Mouse (Mus musculus): ENCODE measurements around the gene Slc38a6. TPM values are rescaled to one million over a fixed set of nuclear protein-coding genes. Genes with fewer than 3 reads are reported as not detected.

Slc38a6 gene
- total and polyA plus RNA-seq, 2 experiments from 2014 or later: 9.2 to 20.2 TPM

DNA sequence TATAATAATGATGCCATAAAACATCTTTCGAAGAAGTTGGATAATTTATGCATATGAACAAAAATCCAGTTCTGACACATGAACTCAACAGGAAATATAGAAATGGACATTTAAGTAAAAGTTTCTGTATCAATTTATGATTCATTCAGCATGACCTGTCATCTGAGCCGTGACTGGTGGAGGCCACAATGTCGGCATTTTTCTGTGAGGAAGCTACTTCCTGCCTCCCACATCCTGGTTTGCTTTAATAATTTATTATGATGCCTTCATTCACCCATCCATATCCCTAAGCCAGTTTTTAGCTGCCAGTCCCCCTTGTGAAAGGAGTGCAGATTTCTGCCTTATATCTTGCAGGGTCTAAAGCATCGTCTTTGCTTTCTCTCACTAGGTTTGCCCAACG, 91.4 kb downstream of the Slc38a6 start:
- 94% methylated on average over 5 of the region's 5 CpGs for WGBS
- H3K9ac ChIP-seq: no peak overlapping the region
- no peaks in the 10 kb centered on the region for H3K36me3 ChIP-seq (ENCODE audit: insufficient read depth)
- no peak overlapping the region for H3K27ac ChIP-seq (ENCODE audit: low read depth, low read length)
- no peaks in the 10 kb centered on the region for H3K4me1 ChIP-seq (ENCODE audit: insufficient read depth)
- H3K27me3 ChIP-seq (ENCODE audit: insufficient read depth, low read length): no peaks in the 10 kb centered on the region
- ATAC-seq (no peak), DNase-seq (no peak)
- no peak overlapping the region for H3K4me3 ChIP-seq (ENCODE audit: low read depth, low read length)
- no peak overlapping the region for H3K4me2 ChIP-seq (ENCODE audit: low read depth)
- no peaks in the 10 kb centered on the region for H3K9me3 ChIP-seq (ENCODE audit: low read length)
- no peak for TF ChIP-seq CTCF (IDR thresholded peaks at IDR 0.05; ENCODE audit: low read depth)

DNA sequence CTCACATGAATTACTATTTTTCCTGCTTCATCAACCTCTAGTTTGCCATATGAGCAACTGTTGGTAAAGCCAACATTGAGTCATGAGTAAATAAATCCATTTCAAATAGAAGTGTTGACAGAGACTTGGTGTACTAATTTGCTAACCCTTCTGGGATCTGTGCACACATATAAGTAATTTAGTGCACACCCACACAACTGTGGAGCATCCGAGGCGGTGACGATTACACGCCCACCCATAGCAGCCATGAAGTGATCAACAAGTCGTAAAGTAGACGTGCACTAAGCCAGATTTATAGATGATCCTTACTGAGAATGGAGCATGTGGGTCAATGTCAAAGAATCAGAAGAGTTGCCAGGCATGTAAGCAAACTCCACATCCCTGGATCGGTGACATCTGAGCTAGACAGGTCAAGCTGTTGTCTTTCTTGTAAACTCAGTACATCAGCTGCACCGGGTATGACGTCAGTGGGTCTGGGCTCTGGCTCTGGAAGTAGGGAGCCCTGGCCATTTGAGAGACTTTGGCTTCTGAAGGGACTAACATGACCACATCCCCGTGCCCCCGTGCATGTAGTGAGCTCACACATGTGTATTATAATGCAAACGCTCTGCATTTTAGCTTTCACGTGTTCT, 92.3 kb downstream of the Slc38a6 start:
- WGBS: 88% methylated on average over 13 of the region's 13 CpGs

DNA sequence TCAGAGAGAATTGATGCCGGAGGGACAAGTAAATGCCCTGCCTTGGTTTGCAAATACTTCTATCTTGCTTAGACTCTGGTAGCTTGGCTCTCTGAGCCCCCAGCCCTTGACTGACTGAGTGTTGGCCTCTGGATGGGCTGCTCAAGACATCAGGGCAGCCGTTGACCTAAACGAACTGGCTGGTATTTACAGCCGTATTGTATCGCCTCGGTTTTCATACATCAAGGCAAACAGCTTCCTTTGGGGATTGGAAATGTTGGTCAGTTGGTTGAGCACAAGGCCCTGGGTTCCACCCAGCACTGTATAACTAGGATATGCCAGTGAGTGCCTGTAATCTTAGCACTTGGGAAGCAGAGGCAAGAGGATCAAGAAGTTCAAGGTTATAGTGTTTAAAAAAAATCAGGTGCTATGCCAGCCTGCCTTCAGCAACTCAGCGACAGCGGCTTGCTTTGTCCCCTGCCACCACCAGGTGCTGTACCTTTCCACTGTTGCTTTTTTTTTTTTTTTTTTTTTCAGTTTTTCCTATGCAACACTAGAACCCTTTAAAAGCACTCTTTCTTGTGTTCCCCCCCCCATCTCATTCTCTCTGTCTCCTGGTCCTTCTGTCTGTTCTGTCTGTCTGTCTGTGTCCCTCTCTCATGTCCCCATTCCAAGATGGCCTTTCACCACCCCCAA, 94.2 kb downstream of the Slc38a6 start:
- 86% methylated on average over 8 of the region's 8 CpGs for WGBS
- no peak for ATAC-seq
- H3K36me3 ChIP-seq (ENCODE audit: insufficient read depth): no peaks in the 10 kb centered on the region
- no peaks in the 10 kb centered on the region for H3K4me1 ChIP-seq (ENCODE audit: insufficient read depth)
- H3K9me3 ChIP-seq (ENCODE audit: low read length): no peaks in the 10 kb centered on the region
- no peaks in the 10 kb centered on the region for H3K27me3 ChIP-seq (ENCODE audit: insufficient read depth, low read length)
- H3K27ac ChIP-seq (ENCODE audit: low read depth, low read length): no peak overlapping the region
- no peak overlapping the region for H3K4me2 ChIP-seq (ENCODE audit: low read depth)
- DNase-seq: no peak
- TF ChIP-seq CTCF (IDR thresholded peaks at IDR 0.05; ENCODE audit: low read depth): no peak
- H3K9ac ChIP-seq: no peak overlapping the region
- no peak overlapping the region for H3K4me3 ChIP-seq (ENCODE audit: low read depth, low read length)

More for the DNA sequence above, 92.3 kb downstream of the Slc38a6 start:
- Histone ChIP-seq H3K9me3 (ENCODE audit: low read length) (no peaks in the 10 kb centered on the region), H3K27me3 (ENCODE audit: insufficient read depth, low read length) (no peaks in the 10 kb centered on the region), H3K4me3 (ENCODE audit: low read depth, low read length) (no peak overlapping the region), H3K27ac (ENCODE audit: low read depth, low read length) (no peak overlapping the region), H3K36me3 (ENCODE audit: insufficient read depth) (no peaks in the 10 kb centered on the region), H3K4me1 (ENCODE audit: insufficient read depth) (no peaks in the 10 kb centered on the region), H3K9ac (no peak overlapping the region), H3K4me2 (ENCODE audit: low read depth) (no peak overlapping the region)
- no peak for DNase-seq
- ATAC-seq: no peak
- TF ChIP-seq CTCF (IDR thresholded peaks at IDR 0.05; ENCODE audit: low read depth): no peak

DNA sequence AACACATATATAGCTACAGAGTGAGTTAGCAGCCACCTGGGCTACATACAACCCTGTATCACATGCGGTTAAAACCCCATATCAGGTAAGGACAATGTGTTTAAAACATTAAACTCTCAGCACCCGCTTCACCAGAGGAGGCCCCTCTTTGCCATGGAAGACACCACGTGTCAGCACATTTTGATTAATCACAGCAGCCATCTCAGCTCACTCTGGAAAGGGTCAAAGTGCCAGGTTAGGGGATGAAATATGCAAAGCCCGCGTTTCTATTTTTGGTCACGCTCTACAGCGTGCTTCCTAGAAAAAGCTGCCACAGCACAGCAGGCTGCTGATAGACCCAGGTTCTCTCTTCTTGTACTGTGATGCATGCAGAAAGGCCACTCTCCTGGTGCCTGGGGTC, 94.9 kb downstream of the Slc38a6 start:
- TF ChIP-seq CTCF (IDR thresholded peaks at IDR 0.05; ENCODE audit: low read depth): no peak
- no peak for ATAC-seq
- DNase-seq: no peak
- no peaks in the 10 kb centered on the region for H3K36me3 ChIP-seq (ENCODE audit: insufficient read depth)
- H3K27me3 ChIP-seq (ENCODE audit: insufficient read depth, low read length): no peaks in the 10 kb centered on the region
- H3K4me1 ChIP-seq (ENCODE audit: insufficient read depth): no peaks in the 10 kb centered on the region
- WGBS: 76% methylated on average over 7 of the region's 7 CpGs
- no peaks in the 10 kb centered on the region for H3K9me3 ChIP-seq (ENCODE audit: low read length)
- no peak overlapping the region for H3K27ac ChIP-seq (ENCODE audit: low read depth, low read length)
- H3K4me3 ChIP-seq (ENCODE audit: low read depth, low read length): no peak overlapping the region
- H3K9ac ChIP-seq: no peak overlapping the region
- H3K4me2 ChIP-seq (ENCODE audit: low read depth): no peak overlapping the region

DNA sequence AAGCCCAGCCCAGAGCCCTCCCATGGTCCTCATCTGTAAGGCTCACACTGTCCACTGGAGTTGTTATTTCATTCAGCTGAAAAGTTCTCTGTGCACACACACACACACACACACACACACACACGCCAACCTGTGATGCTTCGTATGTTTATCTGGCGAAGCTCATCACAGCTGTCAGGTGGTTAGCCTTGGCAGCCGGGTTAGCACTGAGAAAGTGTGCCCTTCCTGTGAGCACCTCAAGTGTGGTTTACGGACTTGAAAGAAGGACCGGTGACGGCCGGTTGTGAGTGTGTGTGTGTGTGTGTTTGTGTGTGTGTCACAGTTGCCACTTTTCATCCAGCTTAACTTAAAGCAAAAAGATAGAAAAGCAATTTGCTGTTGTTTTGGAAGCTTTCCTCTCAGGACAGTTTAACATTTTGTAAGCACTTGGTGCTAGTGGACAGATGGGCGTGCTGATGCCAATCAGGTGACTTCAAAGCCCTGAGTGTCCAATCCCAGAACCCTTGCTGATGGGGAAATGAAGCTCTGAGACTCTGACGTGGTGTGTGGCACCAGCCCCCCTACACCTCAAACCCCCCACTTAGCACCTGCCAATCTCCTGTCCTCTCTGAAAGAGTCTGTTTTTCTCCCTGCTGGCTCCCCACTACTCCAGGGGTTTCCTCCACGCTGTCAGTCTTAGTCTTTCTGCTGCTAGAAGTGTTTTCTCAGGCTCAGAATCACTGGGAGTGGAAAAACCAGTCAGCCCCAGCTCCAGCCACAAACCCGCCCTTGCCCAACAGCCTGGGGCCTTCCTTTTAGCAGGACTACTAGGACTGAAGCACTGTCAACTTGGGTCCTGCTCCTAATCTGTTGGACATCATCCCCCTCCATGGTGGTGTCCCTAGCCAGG, 96.0 kb downstream of the Slc38a6 start:
- Histone ChIP-seq H3K9me3 (ENCODE audit: low read length) (no peaks in the 10 kb centered on the region), H3K4me3 (ENCODE audit: low read depth, low read length) (no peak overlapping the region), H3K27ac (ENCODE audit: low read depth, low read length) (no peak overlapping the region), H3K36me3 (ENCODE audit: insufficient read depth) (no peaks in the 10 kb centered on the region), H3K4me1 (ENCODE audit: insufficient read depth) (no peaks in the 10 kb centered on the region), H3K4me2 (ENCODE audit: low read depth) (no peak overlapping the region), H3K9ac (no peak overlapping the region), H3K27me3 (ENCODE audit: insufficient read depth, low read length) (no peaks in the 10 kb centered on the region)
- no peak for DNase-seq
- no peak for TF ChIP-seq CTCF (IDR thresholded peaks at IDR 0.05; ENCODE audit: low read depth)
- ATAC-seq: no peak
- 74% methylated on average over 12 of the region's 12 CpGs for WGBS

DNA sequence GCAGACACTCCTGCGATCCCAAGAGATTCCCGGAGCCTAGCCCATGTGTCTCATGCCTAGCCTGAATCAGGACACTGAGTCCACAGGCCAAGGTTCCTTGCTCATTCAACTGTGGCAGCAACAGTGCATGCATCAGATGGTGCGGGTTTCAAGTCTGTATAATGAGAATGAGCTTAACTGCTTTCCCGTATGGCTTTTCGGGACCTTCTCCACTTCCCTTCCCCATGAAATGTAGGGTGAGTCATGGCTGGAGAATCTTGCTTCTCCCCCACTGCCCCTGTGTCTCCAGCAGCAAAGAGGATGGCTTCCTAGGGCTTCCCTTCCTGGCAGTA, 96.6 kb downstream of the Slc38a6 start:
- DNase-seq (no peak), ATAC-seq (no peak)
- 80% methylated on average over 5 of the region's 5 CpGs for WGBS
- no peak overlapping the region for H3K9ac ChIP-seq
- H3K27me3 ChIP-seq (ENCODE audit: insufficient read depth, low read length): no peaks in the 10 kb centered on the region
- no peak overlapping the region for H3K4me2 ChIP-seq (ENCODE audit: low read depth)
- H3K9me3 ChIP-seq (ENCODE audit: low read length): no peaks in the 10 kb centered on the region
- TF ChIP-seq CTCF (IDR thresholded peaks at IDR 0.05; ENCODE audit: low read depth): no peak
- H3K27ac ChIP-seq (ENCODE audit: low read depth, low read length): no peak overlapping the region
- no peak overlapping the region for H3K4me3 ChIP-seq (ENCODE audit: low read depth, low read length)
- H3K36me3 ChIP-seq (ENCODE audit: insufficient read depth): no peaks in the 10 kb centered on the region
- H3K4me1 ChIP-seq (ENCODE audit: insufficient read depth): no peaks in the 10 kb centered on the region

DNA sequence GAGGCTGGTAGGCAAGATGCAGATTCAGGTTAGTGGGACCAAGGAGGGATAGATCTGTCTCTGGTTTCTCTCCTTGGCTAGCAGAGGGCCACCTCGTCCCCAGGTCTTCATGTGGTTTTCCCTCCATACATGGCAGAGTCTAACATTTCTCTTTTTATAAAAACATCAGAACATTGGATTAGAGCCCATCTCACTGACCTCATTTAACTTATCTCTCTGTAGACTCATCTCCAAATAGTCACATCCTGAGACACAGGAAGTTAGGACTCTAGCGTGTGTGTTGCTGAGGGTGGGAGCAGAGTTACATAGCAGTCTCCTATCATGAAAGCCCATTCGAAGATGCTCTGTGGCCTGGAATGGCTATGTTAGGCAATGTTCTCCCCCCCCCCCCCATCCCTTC, 97.3 kb downstream of the Slc38a6 start:
- H3K36me3 ChIP-seq (ENCODE audit: insufficient read depth): no peaks in the 10 kb centered on the region
- WGBS: 88% methylated on average over 3 of the region's 3 CpGs

More for the DNA sequence above, 97.3 kb downstream of the Slc38a6 start:
- ATAC-seq (no peak), DNase-seq (no peak)
- no peak overlapping the region for H3K9ac ChIP-seq
- H3K4me2 ChIP-seq (ENCODE audit: low read depth): no peak overlapping the region
- H3K27ac ChIP-seq (ENCODE audit: low read depth, low read length): no peak overlapping the region
- TF ChIP-seq CTCF (IDR thresholded peaks at IDR 0.05; ENCODE audit: low read depth): no peak
- H3K4me3 ChIP-seq (ENCODE audit: low read depth, low read length): no peak overlapping the region
- H3K9me3 ChIP-seq (ENCODE audit: low read length): no peaks in the 10 kb centered on the region
- no peaks in the 10 kb centered on the region for H3K27me3 ChIP-seq (ENCODE audit: insufficient read depth, low read length)
- H3K4me1 ChIP-seq (ENCODE audit: insufficient read depth): no peaks in the 10 kb centered on the region
